Mouse (Mus musculus): Measurements from ENCODE around the gene Bnip2. TPM values are rescaled to one million over a fixed set of nuclear protein-coding genes. Genes with fewer than 3 reads are reported as not detected.

Gene Bnip2
- polyA plus RNA-seq, 1 experiment from 2014 or later, result 98.9 TPM

GRCm38 (mm10) chr9:70037988-70038387 is 48.7 kb downstream of the Bnip2 start, which contains the start of gene Gcnt3:
Gcnt3 (minus strand) TSS chr9:70038088.
- Histone ChIP-seq H3K4me3 (replicated peaks) (no peak within 1 kb of the TSS), H3K36me3 (no peaks in the 10 kb centered on the region), H3K27me3 (replicated peaks) (no peaks in the 10 kb centered on the region), H3K9me3 (no peaks in the 10 kb centered on the region), H3K4me1 (no peaks in the 10 kb centered on the region), H3K4me2 (no peak within 1 kb of the TSS), H3K9ac (no peak within 1 kb of the TSS), H3K27ac (no peak within 1 kb of the TSS)
- 64% methylated on average over 7 of the region's 7 CpGs for WGBS
- no peak for ATAC-seq (ENCODE audit: insufficient read depth, low FRiP score, low read depth)

- Histone ChIP-seq H3K4me3 (replicated peaks) (no peak overlapping the region), H3K4me2 (no peak overlapping the region), H3K9me3 (no peaks in the 10 kb centered on the region), H3K27me3 (replicated peaks) (no peaks in the 10 kb centered on the region), H3K9ac (no peak overlapping the region), H3K27ac (no peak overlapping the region), H3K36me3 (no peaks in the 10 kb centered on the region), H3K4me1 (no peaks in the 10 kb centered on the region)
- WGBS, result 76% methylated on average over 6 of the region's 6 CpGs
- ATAC-seq (ENCODE audit: insufficient read depth, low FRiP score, low read depth), result no peak
These were observed 50.5 kb downstream of the Bnip2 start for GRCm38 (mm10) chr9:70039597-70040385.

GRCm38 (mm10) chr9:70040570-70040969 is 51.3 kb downstream of the Bnip2 start:
- H3K9ac ChIP-seq, result no peak overlapping the region
- WGBS, result 83% methylated on average over 11 of the region's 11 CpGs
- H3K27ac ChIP-seq, result no peak overlapping the region
- no peak for ATAC-seq (ENCODE audit: insufficient read depth, low FRiP score, low read depth)
- no peak overlapping the region for H3K4me3 ChIP-seq (replicated peaks)
- no peaks in the 10 kb centered on the region for H3K9me3 ChIP-seq
- H3K4me1 ChIP-seq, result no peaks in the 10 kb centered on the region
- no peaks in the 10 kb centered on the region for H3K36me3 ChIP-seq
- no peaks in the 10 kb centered on the region for H3K27me3 ChIP-seq (replicated peaks)
- H3K4me2 ChIP-seq, result no peak overlapping the region

GRCm38 (mm10) chr9:70042137-70042536 is 52.9 kb downstream of the Bnip2 start:
- no peak overlapping the region for H3K4me3 ChIP-seq (replicated peaks)
- H3K9me3 ChIP-seq, result no peaks in the 10 kb centered on the region
- H3K27me3 ChIP-seq (replicated peaks), result no peaks in the 10 kb centered on the region
- WGBS, result 84% methylated on average over 4 of the region's 4 CpGs
- no peak overlapping the region for H3K4me2 ChIP-seq
- H3K9ac ChIP-seq, result no peak overlapping the region
- H3K4me1 ChIP-seq, result 0 out of 2 replicates have a peak, but pooled peaks cover 13% of the 10 kb centered on the region
- no peak for ATAC-seq (ENCODE audit: insufficient read depth, low FRiP score, low read depth)
- no peaks in the 10 kb centered on the region for H3K36me3 ChIP-seq
- no peak overlapping the region for H3K27ac ChIP-seq

GRCm38 (mm10) chr9:70042935-70043334 is 53.7 kb downstream of the Bnip2 start:
- Histone ChIP-seq H3K27me3 (replicated peaks) (no peaks in the 10 kb centered on the region), H3K36me3 (no peaks in the 10 kb centered on the region), H3K4me1 (0 out of 2 replicates have a peak, but pooled peaks cover 15% of the 10 kb centered on the region), H3K27ac (no peak overlapping the region), H3K4me2 (no peak overlapping the region), H3K9ac (no peak overlapping the region), H3K9me3 (no peaks in the 10 kb centered on the region), H3K4me3 (replicated peaks) (no peak overlapping the region)
- ATAC-seq (ENCODE audit: insufficient read depth, low FRiP score, low read depth), result no peak
- WGBS, result 73% methylated on average over 1 of the region's 1 CpGs

- Histone ChIP-seq H3K9ac (no peak overlapping the region), H3K27me3 (replicated peaks) (no peaks in the 10 kb centered on the region), H3K4me1 (peaks cover 30% of the 10 kb centered on the region; the same call in 1 of the 2 replicates), H3K27ac (no peak overlapping the region), H3K36me3 (no peaks in the 10 kb centered on the region), H3K4me3 (replicated peaks) (no peak overlapping the region), H3K4me2 (no peak overlapping the region), H3K9me3 (no peaks in the 10 kb centered on the region)
- WGBS, result 59% methylated on average over 2 of the region's 2 CpGs
- no peak for ATAC-seq (ENCODE audit: insufficient read depth, low FRiP score, low read depth)
These were observed 55.6 kb downstream of the Bnip2 start for GRCm38 (mm10) chr9:70044865-70045264.

- H3K4me3 ChIP-seq (replicated peaks), result no peak overlapping the region
- H3K4me2 ChIP-seq, result no peak overlapping the region
- 62% methylated on average over 6 of the region's 6 CpGs for WGBS
- no peaks in the 10 kb centered on the region for H3K9me3 ChIP-seq
- peaks cover 33% of the 10 kb centered on the region; the same call in 1 of the 2 replicates for H3K4me1 ChIP-seq
- 0 out of 2 replicates have a peak, but pooled peaks have one; percentile 43 for ATAC-seq (ENCODE audit: insufficient read depth, low FRiP score, low read depth)
- H3K36me3 ChIP-seq, result no peaks in the 10 kb centered on the region
- H3K27ac ChIP-seq, result no peak overlapping the region
- no peak overlapping the region for H3K9ac ChIP-seq
- H3K27me3 ChIP-seq (replicated peaks), result no peaks in the 10 kb centered on the region
These were observed 57.0 kb downstream of the Bnip2 start for GRCm38 (mm10) chr9:70046255-70046654.

GRCm38 (mm10) chr9:70047839-70048238 is 58.6 kb downstream of the Bnip2 start:
- H3K4me1 ChIP-seq, result peaks cover 33% of the 10 kb centered on the region; the same call in 1 of the 2 replicates
- H3K9me3 ChIP-seq, result no peaks in the 10 kb centered on the region
- H3K27me3 ChIP-seq (replicated peaks), result no peaks in the 10 kb centered on the region
- ATAC-seq (ENCODE audit: insufficient read depth, low FRiP score, low read depth), result no peak
- 35% methylated on average over 3 of the region's 3 CpGs for WGBS
- no peaks in the 10 kb centered on the region for H3K36me3 ChIP-seq
- H3K4me3 ChIP-seq (replicated peaks), result no peak overlapping the region
- H3K4me2 ChIP-seq, result no peak overlapping the region
- H3K9ac ChIP-seq, result no peak overlapping the region
- peak overlapping the region; percentile 62; the same call in 1 of the 2 replicates for H3K27ac ChIP-seq

- Histone ChIP-seq H3K4me3 (replicated peaks) (no peak overlapping the region), H3K4me1 (peaks cover 33% of the 10 kb centered on the region; the same call in 1 of the 2 replicates), H3K27ac (peak overlapping the region; percentile 62; the same call in 1 of the 2 replicates), H3K9ac (no peak overlapping the region), H3K27me3 (replicated peaks) (no peaks in the 10 kb centered on the region), H3K36me3 (no peaks in the 10 kb centered on the region), H3K9me3 (no peaks in the 10 kb centered on the region), H3K4me2 (no peak overlapping the region)
- 42% methylated on average over 5 of the region's 5 CpGs for WGBS
- no peak for ATAC-seq (ENCODE audit: insufficient read depth, low FRiP score, low read depth)
These were observed 59.0 kb downstream of the Bnip2 start for GRCm38 (mm10) chr9:70048280-70048679.

- Histone ChIP-seq H3K27me3 (replicated peaks) (no peaks in the 10 kb centered on the region), H3K4me3 (replicated peaks) (no peak overlapping the region), H3K9ac (no peak overlapping the region), H3K4me1 (peaks cover 33% of the 10 kb centered on the region; the same call in 1 of the 2 replicates), H3K36me3 (no peaks in the 10 kb centered on the region), H3K4me2 (no peak overlapping the region), H3K27ac (peak overlapping the region; percentile 62), H3K9me3 (no peaks in the 10 kb centered on the region)
- ATAC-seq (ENCODE audit: insufficient read depth, low FRiP score, low read depth), result no peak
- 40% methylated on average over 6 of the region's 6 CpGs for WGBS
These were observed 59.6 kb downstream of the Bnip2 start for GRCm38 (mm10) chr9:70048751-70049415.

GRCm38 (mm10) chr9:70049416-70049783 is 60.1 kb downstream of the Bnip2 start:
- Histone ChIP-seq H3K36me3 (no peaks in the 10 kb centered on the region), H3K27ac (peak overlapping the region; percentile 62), H3K27me3 (replicated peaks) (no peaks in the 10 kb centered on the region), H3K4me3 (replicated peaks) (no peak overlapping the region), H3K9me3 (no peaks in the 10 kb centered on the region), H3K4me1 (peaks cover 33% of the 10 kb centered on the region; the same call in 1 of the 2 replicates), H3K9ac (no peak overlapping the region), H3K4me2 (peak overlapping the region; percentile 12; the same call in 1 of the 2 replicates)
- WGBS, result 32% methylated on average over 3 of the region's 3 CpGs
- ATAC-seq (ENCODE audit: insufficient read depth, low FRiP score, low read depth), result no peak

- Histone ChIP-seq H3K9ac (no peak overlapping the region), H3K27me3 (replicated peaks) (no peaks in the 10 kb centered on the region), H3K4me2 (peak overlapping the region; percentile 12; the same call in 1 of the 2 replicates), H3K4me1 (peaks cover 33% of the 10 kb centered on the region; the same call in 1 of the 2 replicates), H3K4me3 (replicated peaks) (no peak overlapping the region), H3K9me3 (no peaks in the 10 kb centered on the region), H3K36me3 (no peaks in the 10 kb centered on the region), H3K27ac (peak overlapping the region; percentile 62; the same call in 1 of the 2 replicates)
- no peak for ATAC-seq (ENCODE audit: insufficient read depth, low FRiP score, low read depth)
- 16% methylated on average over 8 of the region's 8 CpGs for WGBS
These were observed 60.6 kb downstream of the Bnip2 start for GRCm38 (mm10) chr9:70049839-70050238.
